Mouse (Mus musculus) lung, adult 18-20 months (tissue): ENCODE measurements around the gene Ptprm.

ENCODE experiments used
- DNase-seq, 2 experiments: peaks; one replicate each; pipeline ENCODE4 v3.0.0; 2022; ENCODE audit warnings: mixed read lengths in 2 of 2

Ptprm gene

DNA sequence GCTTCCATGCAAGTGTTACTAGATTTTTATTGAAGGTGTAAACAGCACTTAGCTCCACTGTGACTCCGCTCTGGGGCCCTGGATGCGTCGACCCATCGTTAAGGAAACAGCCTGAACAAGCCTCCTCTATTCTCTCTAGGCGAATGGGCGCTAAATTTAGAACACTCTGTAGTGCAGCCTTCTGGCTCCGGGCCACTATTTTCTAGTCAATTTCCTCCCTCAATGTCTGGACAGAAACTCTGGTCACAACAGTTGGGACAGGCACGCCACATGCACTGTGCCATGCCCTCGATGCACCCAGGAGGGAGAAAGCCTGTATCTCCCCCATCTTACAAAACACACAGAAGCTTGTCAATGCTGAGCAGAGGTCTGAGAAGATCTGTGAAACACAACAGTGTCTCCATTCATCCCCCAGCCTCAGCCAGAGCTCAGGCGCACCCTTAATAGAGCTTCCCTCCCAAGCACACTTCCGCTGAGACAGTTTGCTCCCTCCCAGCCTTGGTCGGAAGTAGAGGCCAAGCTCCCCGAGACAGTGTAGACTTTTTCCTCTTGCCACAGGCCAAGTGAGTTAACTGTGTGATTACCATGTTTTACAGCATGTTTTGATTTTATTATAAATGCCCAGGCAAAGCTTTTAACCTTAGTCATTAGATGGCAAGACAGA is 220.7 kb downstream of the Ptprm start:
- DNase-seq, result peak; percentile 44 to 67

- no peak for DNase-seq
These were observed 221.2 kb downstream of the Ptprm start for GRCm38 (mm10) chr17:67133026-67133425.

GRCm38 (mm10) chr17:67127530-67127929 is 226.7 kb downstream of the Ptprm start:
- DNase-seq, result no peak

- DNase-seq, result no peak
These were observed 228.7 kb downstream of the Ptprm start for GRCm38 (mm10) chr17:67125596-67125995.

DNA sequence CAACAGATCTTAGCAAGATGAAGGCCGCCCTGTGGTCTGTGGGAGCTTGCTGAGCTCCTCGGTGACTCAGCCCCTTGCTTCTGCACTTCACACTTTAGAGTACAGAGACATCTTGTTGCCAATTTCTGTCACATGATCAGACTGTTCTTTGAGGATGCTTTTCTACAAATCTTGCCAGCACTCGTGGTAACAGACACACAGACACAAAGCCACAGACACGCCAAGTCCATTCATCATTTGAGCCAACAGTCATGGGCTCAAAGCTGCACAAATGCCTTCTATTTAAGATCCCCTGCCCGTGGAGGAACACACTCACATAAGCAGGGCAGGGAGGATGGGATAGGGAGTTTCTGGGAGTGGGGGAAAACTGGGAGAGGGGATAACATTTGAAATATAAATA is 230.0 kb downstream of the Ptprm start:
- DNase-seq, result no peak

DNA sequence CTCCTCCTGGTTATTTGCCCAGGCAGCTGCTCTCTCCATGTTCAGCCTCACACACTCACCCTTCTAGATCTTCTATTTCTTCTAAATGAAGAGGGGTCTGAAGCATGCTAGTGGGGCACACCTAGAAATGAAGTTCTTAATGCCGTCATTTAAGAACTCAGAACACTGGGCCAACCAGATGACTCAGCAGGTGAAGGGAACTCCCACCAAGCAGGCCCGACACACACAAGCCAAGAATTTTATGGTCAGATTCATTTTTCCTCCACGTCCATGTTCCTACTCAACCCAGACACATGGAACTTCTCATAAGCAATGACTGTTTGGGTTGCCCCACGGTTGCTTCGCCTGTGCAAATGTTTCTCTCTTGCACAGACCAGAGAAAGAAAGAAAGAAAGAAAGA is 230.5 kb downstream of the Ptprm start:
- DNase-seq, result no peak

DNA sequence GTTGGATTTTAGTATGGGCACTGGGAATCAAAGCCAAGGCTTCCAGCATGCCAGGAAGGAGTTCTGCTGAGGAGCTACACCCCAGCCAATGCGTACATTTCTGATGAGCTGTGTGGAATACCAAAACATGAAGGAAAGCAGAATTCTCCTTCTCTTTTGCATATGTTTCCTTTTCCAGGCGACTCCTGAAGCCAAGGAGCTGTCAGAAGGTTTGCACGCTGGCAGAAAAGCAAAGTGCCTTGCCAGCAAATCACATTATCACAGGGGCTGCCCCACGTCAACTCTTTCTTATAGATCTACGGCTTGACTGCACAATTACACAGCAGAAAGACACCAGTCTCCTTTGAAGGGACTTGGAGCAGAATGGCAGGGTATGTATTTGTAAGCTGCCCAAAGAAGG is 233.4 kb downstream of the Ptprm start:
- no peak for DNase-seq

DNA sequence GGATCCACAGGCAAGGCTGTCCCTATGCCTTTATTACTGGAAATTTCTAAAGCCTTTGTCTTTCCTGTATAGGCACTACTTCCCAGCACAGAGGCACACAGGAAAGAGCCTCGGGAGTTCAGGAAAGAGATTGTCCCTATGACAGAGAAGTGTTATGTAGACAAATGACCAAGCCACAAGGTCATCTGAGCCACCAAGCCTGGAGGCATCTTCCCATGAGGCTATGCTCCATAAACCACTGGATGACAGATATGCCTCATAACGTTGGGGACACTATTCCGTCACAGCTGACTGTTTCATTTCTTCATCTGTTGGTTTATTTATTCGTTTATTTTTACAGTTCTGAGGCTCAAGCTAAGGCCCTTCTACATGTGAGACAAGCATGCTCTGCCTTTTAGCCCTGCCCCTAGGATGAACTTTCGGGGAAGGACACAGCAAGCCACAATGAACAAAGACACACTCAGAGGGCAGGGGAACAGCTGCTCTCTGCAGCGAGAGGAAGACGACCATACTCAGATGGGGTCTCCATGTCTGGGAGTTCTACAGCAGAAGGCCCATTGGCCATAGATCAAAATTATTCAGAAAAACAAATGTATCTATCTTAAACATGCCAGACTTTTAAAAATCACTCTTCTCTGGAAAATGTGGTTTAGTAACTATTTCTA is 235.4 kb downstream of the Ptprm start:
- DNase-seq, result no peak

DNA sequence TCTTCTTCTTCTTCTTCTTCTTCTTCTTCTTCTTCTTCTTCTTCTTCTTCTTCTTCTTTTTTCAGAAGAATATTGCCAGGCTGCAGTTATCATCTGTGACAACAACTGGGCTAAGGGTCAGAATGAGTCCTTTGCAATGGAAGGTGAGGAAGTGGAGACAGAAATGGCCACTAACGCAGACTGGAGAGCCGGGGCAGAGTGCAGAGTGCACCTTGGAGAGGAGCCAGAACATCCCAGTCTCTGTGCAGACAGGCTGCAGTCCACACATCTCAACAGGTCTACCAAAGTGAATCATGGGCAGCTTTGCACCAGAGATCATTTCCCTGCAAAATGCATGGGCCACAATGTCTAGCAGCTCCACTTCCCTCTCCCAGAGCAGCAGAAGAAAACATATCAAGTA is 239.4 kb downstream of the Ptprm start:
- DNase-seq, result no peak

DNA sequence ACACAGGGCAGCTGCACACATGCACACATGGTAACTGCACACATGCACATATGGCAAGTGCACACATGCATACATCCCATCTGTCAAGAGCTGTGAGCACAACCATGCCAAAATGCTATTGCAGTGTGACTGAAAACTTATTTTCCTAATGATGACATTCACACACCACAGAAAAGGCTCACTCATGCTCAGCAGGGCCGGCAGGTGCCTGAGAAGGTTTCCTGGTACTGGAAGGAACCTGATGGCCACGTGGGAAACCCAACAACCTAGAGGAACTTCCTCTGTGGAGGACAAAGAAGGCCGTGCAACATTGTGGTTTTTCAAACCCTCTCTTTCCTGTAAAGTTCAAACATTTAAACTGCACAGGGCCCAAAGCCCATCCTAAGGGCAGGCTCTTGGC is 241.6 kb downstream of the Ptprm start:
- DNase-seq, result no peak

DNA sequence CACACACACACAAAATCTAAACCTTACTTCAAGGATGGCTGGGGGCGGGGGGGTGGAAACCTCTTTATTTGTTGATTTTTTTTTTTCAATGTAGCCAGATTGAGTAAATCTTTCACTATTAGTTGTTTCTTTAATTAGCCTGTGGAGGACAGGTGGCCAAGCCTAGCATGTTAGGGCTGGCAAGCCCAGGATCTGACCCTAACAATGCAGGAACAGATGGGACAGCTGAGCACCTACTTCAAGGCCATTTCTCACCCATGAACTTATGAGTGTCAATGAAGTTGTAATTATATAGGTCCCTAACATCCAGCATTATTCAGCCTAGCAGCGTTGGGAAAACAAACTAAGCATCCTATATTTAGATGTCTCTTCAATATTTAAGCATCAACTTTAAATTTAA is 248.1 kb downstream of the Ptprm start:
- DNase-seq, result no peak

- peak; percentile 15 to 17 for DNase-seq
These were observed 252.2 kb downstream of the Ptprm start for GRCm38 (mm10) chr17:67102051-67102450.

GRCm38 (mm10) chr17:67090997-67091396 is 263.3 kb downstream of the Ptprm start:
- DNase-seq, result no peak

DNA sequence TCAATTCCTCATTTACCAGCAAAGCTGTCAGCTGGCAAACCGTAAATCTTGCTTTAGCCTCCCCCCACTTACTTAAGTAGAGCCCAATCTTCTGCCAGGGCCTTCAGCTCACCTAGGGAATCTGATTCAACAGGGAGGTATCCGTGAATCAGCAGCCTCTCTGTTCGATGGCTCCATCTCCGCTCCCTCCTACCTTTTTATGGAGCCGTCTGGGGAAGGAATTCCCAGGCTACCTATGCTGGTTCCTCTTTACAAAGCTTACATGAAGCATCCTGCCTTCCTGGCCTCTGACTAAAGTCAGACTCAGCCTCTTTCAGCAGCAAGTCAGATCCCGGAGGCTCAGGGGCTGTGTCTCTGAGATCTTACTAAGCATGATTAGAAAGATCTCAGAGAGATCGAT is 264.1 kb downstream of the Ptprm start:
- no peak for DNase-seq

DNA sequence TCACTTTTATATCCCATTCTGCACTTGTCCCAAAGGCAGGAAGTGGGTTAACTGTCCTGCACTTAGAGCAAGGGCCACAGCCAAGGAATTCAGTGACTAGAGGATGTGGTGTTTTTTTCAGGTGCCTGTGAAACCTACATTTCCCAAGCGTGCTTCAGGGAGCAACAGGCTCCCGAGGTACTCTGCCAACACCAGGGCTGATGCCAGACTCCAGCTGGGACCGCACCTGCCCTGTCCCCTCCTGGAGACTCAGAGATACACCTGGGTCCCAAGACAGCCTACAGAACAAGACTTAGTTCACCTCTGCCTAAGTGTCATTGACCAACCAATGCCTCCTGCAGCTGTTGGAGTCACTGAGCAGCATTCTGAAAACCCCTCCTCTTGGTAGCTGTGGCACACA is 264.6 kb downstream of the Ptprm start:
- DNase-seq, result no peak

- DNase-seq, result peak; percentile 10 to 14
These were observed 266.7 kb downstream of the Ptprm start for GRCm38 (mm10) chr17:67087585-67087984.

DNA sequence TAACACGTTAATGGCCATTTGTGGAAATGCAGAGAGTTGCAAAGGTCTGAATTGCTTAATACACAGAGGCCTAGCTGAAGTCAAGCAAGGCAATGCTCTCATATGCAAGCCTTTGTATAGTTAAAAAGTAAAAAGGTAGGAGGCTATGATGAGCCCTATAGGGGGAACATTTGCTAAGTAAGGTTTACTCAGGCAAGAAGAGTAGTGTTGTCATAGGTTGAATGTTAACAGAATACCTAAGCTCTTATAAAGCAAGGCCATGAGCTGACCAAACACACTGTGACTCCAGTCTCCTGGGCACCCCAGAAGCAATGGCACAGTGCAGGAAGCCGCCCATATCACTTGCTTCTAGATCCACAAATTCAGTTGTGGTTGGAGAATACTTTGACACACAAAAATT is 267.4 kb downstream of the Ptprm start:
- no peak for DNase-seq

DNA sequence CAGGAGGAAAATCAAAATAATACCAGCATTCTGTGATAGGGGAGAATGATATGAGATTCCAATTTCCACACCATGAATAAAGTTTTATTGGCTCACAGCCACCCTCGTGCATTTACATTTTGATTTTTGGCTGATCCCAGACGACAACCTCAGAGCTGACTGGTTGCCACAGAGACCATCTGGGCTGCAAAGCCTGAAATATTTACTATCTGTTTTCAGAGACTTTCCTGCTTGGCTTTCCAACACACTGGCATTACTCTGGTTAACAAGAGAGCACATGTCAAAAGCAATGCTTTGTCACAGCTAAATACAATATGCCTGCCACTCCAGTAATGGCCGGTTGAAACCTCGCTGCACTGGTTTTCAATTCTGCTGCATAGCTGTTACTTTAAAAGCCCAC is 269.8 kb downstream of the Ptprm start:
- DNase-seq, result no peak

GRCm38 (mm10) chr17:67084093-67084492 is 270.2 kb downstream of the Ptprm start:
- no peak for DNase-seq

- no peak for DNase-seq
These were observed 274.7 kb downstream of the Ptprm start for GRCm38 (mm10) chr17:67079570-67079969.

- DNase-seq, result no peak
These were observed 280.7 kb downstream of the Ptprm start for GRCm38 (mm10) chr17:67073580-67073979.

DNA sequence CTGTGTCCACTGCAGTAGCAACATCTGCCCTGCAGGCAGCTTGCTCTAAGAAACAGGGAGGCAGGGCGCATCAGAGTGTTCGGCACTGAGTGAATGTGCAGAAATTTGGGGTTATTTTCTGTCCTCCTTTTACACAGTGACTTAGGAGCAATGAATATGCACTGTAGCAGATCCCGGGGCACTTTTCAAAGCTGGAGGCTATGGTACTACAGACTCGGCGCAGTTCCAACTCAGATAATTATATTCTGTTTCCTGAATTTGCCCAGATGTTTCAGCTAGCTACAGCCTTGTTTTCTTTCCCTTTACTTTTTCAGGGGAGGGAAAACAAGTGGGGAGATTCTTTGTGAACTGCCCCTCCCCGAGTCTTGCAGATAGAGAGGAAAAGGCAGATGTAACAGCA is 281.1 kb downstream of the Ptprm start:
- no peak for DNase-seq

- peak in 1 of 2 experiments; percentile 15 for DNase-seq
These were observed 282.8 kb downstream of the Ptprm start for GRCm38 (mm10) chr17:67071231-67072009.

DNA sequence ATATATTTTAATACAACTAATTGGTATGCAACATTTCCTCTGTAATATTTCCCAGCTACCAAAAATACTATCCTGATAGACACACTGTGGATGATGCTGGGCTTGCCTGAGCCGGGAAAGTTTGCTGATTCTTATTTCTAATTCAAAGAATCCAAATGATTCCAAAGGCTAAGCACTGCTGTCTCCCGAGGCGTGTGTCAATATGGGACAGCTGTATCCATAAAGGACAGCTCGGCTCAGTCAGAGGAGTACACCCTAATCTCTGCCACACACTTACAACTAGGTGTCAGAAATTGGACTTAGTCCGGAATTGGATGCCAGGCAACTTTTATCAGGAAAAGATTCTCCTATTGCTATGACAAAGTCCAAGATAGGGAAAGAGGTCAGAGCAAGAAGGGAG is 290.6 kb downstream of the Ptprm start:
- no peak for DNase-seq
